Mouse (Mus musculus) testis, adult 2 months (tissue): ENCODE results near the gene Klf13.

Source experiments
- CTCF ChIP-seq: fragments of 200-500 bp; IDR thresholded peaks from 2 replicates; pipeline ENCODE4 v1.5.1; 2012; ENCODE audit warnings: low read depth, mild to moderate bottlenecking, inconsistent platforms, low read length, moderate library complexity; ENCODE audit not compliant: control insufficient read depth, insufficient read depth, insufficient replicate concordance
- POLR2A ChIP-seq: fragments of 200-500 bp; IDR thresholded peaks from 2 replicates; pipeline ENCODE4 v1.6.1; 2012; ENCODE audit warnings: low read depth, mild to moderate bottlenecking, inconsistent platforms, low read length, moderate library complexity; ENCODE audit not compliant: control insufficient read depth

DNA sequence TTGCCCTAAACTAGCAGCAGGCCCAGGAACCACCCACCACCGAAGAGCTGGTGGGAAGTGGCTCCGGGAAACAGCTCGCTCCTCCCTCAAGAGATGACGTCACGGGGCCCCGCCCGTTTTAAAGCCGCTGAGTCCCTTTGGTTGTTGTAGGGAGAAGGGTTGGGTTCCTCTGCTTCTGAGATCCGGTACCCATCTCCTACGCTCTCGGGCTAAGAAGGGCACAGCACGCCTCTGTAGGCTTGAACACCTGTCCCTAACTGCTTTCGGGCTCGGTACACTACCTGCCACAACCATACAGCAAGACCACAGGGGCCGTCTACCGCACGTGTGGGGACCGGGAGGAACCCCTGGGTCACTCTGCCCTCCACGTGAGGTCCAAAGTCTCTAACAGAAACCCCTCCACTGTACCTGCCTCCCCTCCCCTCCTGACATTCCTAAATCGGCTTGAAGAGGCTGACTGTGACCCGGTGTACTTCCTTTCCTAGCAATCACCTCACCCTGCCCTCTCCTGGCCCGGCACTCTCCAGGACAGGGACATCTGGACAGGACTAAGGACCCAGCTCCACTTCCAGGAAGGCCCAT lies 80.1 kb downstream of the Klf13 start:
- TF ChIP-seq POLR2A, result peak; percentile 51
- TF ChIP-seq CTCF, result no peak
